Mouse (Mus musculus) C2C12 (cell line): ENCODE measurements around the gene Zfp119b.

Experiments used
- CEBPB ChIP-seq: IDR thresholded peaks from one replicate; pipeline ENCODE4 v1.6.1; 2011; ENCODE audit warnings: low read depth, mild to moderate bottlenecking, control low read depth, moderate library complexity
- CTCF ChIP-seq: IDR thresholded peaks from one replicate; pipeline ENCODE4 v1.5.1; 2011; ENCODE audit not compliant: control insufficient read depth, insufficient read depth, insufficient read length
- MYOD1 ChIP-seq: IDR thresholded peaks from one replicate; pipeline ENCODE4 v1.6.1; 2011; ENCODE audit warnings: low read depth; ENCODE audit not compliant: control insufficient read depth, insufficient read length
- MYOG ChIP-seq: IDR thresholded peaks from one replicate; pipeline ENCODE4 v1.6.1; 2011; ENCODE audit not compliant: control insufficient read depth, insufficient read length; ENCODE audit errors: extremely low read depth
- USF1 ChIP-seq: IDR thresholded peaks from one replicate; pipeline ENCODE4 v1.6.1; 2011; ENCODE audit warnings: low read depth, mild to moderate bottlenecking, control low read depth, moderate library complexity

GRCm38 (mm10) chr17:55996007-55996406, 46.7 kb upstream of the Zfp119b start:
- TF ChIP-seq CTCF (no peak), MYOG (no peak), USF1 (no peak), MYOD1 (no peak), CEBPB (no peak)
